Mouse (Mus musculus): ENCODE results near the gene Galk1.
A peak's percentile ranks its signal among the peaks of the same experiment; 100 is the strongest.
"Not testable (repeated sequence)": the region's sequence is repeated elsewhere in the genome, so short reads cannot be mapped to it uniquely, and the experiment has no call there.

Galk1 gene

GRCm38 (mm10) chr11:116030088-116030897 is 17.8 kb upstream of the Galk1 start, which contains the start of gene Unk:
TSS of gene Unk (plus strand) at chr11:116030322.
- peak; percentile 97 for DNase-seq (ENCODE audit: low spot score)

- DNase-seq (ENCODE audit: low spot score), result no peak
These were observed 16.8 kb upstream of the Galk1 start for GRCm38 (mm10) chr11:116029086-116029865.

- no peak for DNase-seq (ENCODE audit: low spot score)
These were observed 15.8 kb upstream of the Galk1 start for GRCm38 (mm10) chr11:116028177-116028865.

- DNase-seq (ENCODE audit: low spot score), result no peak
These were observed 15.2 kb upstream of the Galk1 start, which contains the start of gene H3f3b for GRCm38 (mm10) chr11:116027756-116028155. TSS of gene H3f3b (minus strand) at chr11:116027962.

- no peak for DNase-seq (ENCODE audit: low spot score)
These were observed 12.7 kb upstream of the Galk1 start for GRCm38 (mm10) chr11:116025056-116025845.

GRCm38 (mm10) chr11:116024356-116024808 is 11.9 kb upstream of the Galk1 start:
- peak; percentile 95 for DNase-seq (ENCODE audit: low spot score)

- DNase-seq (ENCODE audit: low spot score), result peak; percentile 55
These were observed 11.3 kb upstream of the Galk1 start for GRCm38 (mm10) chr11:116023771-116024355.

- not testable (repeated sequence) for DNase-seq (ENCODE audit: low spot score)
These were observed 10.7 kb upstream of the Galk1 start for GRCm38 (mm10) chr11:116023074-116023770.

- DNase-seq (ENCODE audit: low spot score), result no peak
These were observed 9.8 kb upstream of the Galk1 start for GRCm38 (mm10) chr11:116022256-116022780.

GRCm38 (mm10) chr11:116021328-116022220 is 9.1 kb upstream of the Galk1 start:
- no peak for DNase-seq (ENCODE audit: low spot score)

GRCm38 (mm10) chr11:116020519-116020922 is 8.0 kb upstream of the Galk1 start:
- DNase-seq (ENCODE audit: low spot score), result no peak

- no peak for DNase-seq (ENCODE audit: low spot score)
These were observed 7.5 kb upstream of the Galk1 start for GRCm38 (mm10) chr11:116019976-116020411.

GRCm38 (mm10) chr11:116019360-116019791 is 6.9 kb upstream of the Galk1 start:
- no peak for DNase-seq (ENCODE audit: low spot score)

GRCm38 (mm10) chr11:116018867-116019266 is 6.3 kb upstream of the Galk1 start:
- not testable (repeated sequence) for DNase-seq (ENCODE audit: low spot score)

GRCm38 (mm10) chr11:116018106-116018505 is 5.6 kb upstream of the Galk1 start:
- no peak for DNase-seq (ENCODE audit: low spot score)

GRCm38 (mm10) chr11:116014821-116015220 is 2.3 kb upstream of the Galk1 start:
- DNase-seq (ENCODE audit: low spot score), result no peak

GRCm38 (mm10) chr11:116011529-116012261 is 824 bp downstream of the Galk1 start:
- DNase-seq (ENCODE audit: low spot score), result no peak

- no peak for DNase-seq (ENCODE audit: low spot score)
These were observed 1.6 kb downstream of the Galk1 start for GRCm38 (mm10) chr11:116010948-116011347.
